Mouse (Mus musculus) heart, embryonic 16.5 days (tissue): ENCODE results near the gene Smad3. TPM values are rescaled to one million over a fixed set of nuclear protein-coding genes. Genes with fewer than 3 reads are reported as not detected.

Experiments
- ATAC-seq: fragments of 200-750 bp; cut with Nextera tagmentation; replicated peaks from 2 replicates; pipeline ENCODE4 v1.8.0; 2017; ENCODE audit warnings: moderate number of reproducible peaks; ENCODE audit not compliant: insufficient read depth, low FRiP score; ENCODE audit errors: extremely low read depth
- H3K27ac ChIP-seq: fragments of 300-500 bp; sonication (generic); 2 replicates; pipeline ENCODE4 v1.5.1; 2014; ENCODE audit warnings: mild to moderate bottlenecking, low read length, control low read depth, moderate library complexity
- H3K27me3 ChIP-seq: fragments of 300-500 bp; sonication (generic); 2 replicates; pipeline ENCODE4 v1.6.1; 2014; ENCODE audit warnings: low read length, mixed read lengths; ENCODE audit not compliant: control insufficient read depth, insufficient read depth
- H3K36me3 ChIP-seq: fragments of 300-500 bp; sonication (generic); 2 replicates; pipeline ENCODE4 v1.6.1; 2014; ENCODE audit not compliant: control insufficient read depth, insufficient read depth
- H3K4me1 ChIP-seq: fragments of 300-500 bp; sonication (generic); 2 replicates; pipeline ENCODE4 v1.6.1; 2014; ENCODE audit warnings: low read length, mixed read lengths; ENCODE audit not compliant: control insufficient read depth, insufficient read depth
- H3K4me2 ChIP-seq: fragments of 300-500 bp; sonication (generic); 2 replicates; pipeline ENCODE4 v1.6.1; 2014; ENCODE audit warnings: low read depth, mild to moderate bottlenecking, control low read depth, low read length
- H3K4me3 ChIP-seq: fragments of 300-500 bp; sonication (generic); 2 replicates; pipeline ENCODE4 v1.5.1; 2014; ENCODE audit warnings: mild to moderate bottlenecking, control low read depth, low read length
- H3K9ac ChIP-seq: fragments of 300-500 bp; sonication (generic); 2 replicates; pipeline ENCODE4 v1.6.1; 2014; ENCODE audit warnings: low read length, control low read depth
- H3K9me3 ChIP-seq: fragments of 300-500 bp; sonication (generic); replicated peaks from 2 replicates; pipeline ENCODE4 v1.6.1; 2016; ENCODE audit warnings: low read length; ENCODE audit not compliant: control insufficient read depth
- WGBS: fragments of 180-500 bp; shearing (Covaris S2); extraction: QIAGEN DNeasy Blood & Tissue Kit; methylation state at CpG from one replicate; pipeline ENCODE4 v1.1.7; 2014; 5-methylcytosine and 5-hydroxymethylcytosine counted together
- polyA plus RNA-seq: library from polyadenylated mRNA; unstranded; fragments of >200 nt; fragmentation: Nextera tagmentation; extraction: Ambion mirVana; gene quantifications from 2 replicates; pipeline ENCODE4 v1.2.1, GENCODE M21; 2015

The Smad3 gene
- polyA plus RNA-seq, 1 experiment from 2014 or later, result 12.5 TPM

- 0 out of 2 replicates have a peak, but pooled peaks cover 3% of the 10 kb centered on the region for H3K9me3 ChIP-seq
- no peak for ATAC-seq
- no peaks in the 10 kb centered on the region for H3K27me3 ChIP-seq
- peaks cover 36% of the 10 kb centered on the region for H3K4me1 ChIP-seq
- peaks cover 23% of the 10 kb centered on the region for H3K36me3 ChIP-seq
- WGBS, result 85% methylated on average over 11 of the region's 11 CpGs
- H3K27ac ChIP-seq, result no peak overlapping the region
- H3K9ac ChIP-seq, result no peak overlapping the region
- H3K4me2 ChIP-seq, result no peak overlapping the region
- no peak overlapping the region for H3K4me3 ChIP-seq
Measured at GRCm38 (mm10) chr9:63614018-63614985, 143.5 kb downstream of the Smad3 start.

GRCm38 (mm10) chr9:63613569-63613968, 144.2 kb downstream of the Smad3 start:
- H3K4me2 ChIP-seq, result 0 out of 2 replicates have a peak overlapping the region, but pooled peaks have one; percentile 7

GRCm38 (mm10) chr9:63612565-63613515, 145.0 kb downstream of the Smad3 start:
- ATAC-seq, result no peak
- Histone ChIP-seq H3K27ac (no peak overlapping the region), H3K9me3 (0 out of 2 replicates have a peak, but pooled peaks cover 3% of the 10 kb centered on the region), H3K4me2 (0 out of 2 replicates have a peak overlapping the region, but pooled peaks have one; percentile 7), H3K4me1 (peaks cover 41% of the 10 kb centered on the region), H3K27me3 (no peaks in the 10 kb centered on the region), H3K4me3 (no peak overlapping the region), H3K9ac (no peak overlapping the region), H3K36me3 (peaks cover 12% of the 10 kb centered on the region)
- 51% methylated on average over 16 of the region's 16 CpGs for WGBS

More at GRCm38 (mm10) chr9:63613569-63613968, 144.2 kb downstream of the Smad3 start:
- 0 out of 2 replicates have a peak, but pooled peaks cover 3% of the 10 kb centered on the region for H3K9me3 ChIP-seq
- no peaks in the 10 kb centered on the region for H3K27me3 ChIP-seq
- no peak overlapping the region for H3K4me3 ChIP-seq
- H3K9ac ChIP-seq, result no peak overlapping the region
- no peak overlapping the region for H3K27ac ChIP-seq
- WGBS, result 31% methylated on average over 1 of the region's 1 CpGs
- no peak for ATAC-seq
- H3K4me1 ChIP-seq, result peaks cover 41% of the 10 kb centered on the region
- H3K36me3 ChIP-seq, result peaks cover 20% of the 10 kb centered on the region

- peak; percentile 54; the same call in 1 of the 2 replicates for ATAC-seq
- H3K4me2 ChIP-seq, result no peak overlapping the region
- 62% methylated on average over 5 of the region's 5 CpGs for WGBS
- peaks cover 41% of the 10 kb centered on the region for H3K4me1 ChIP-seq
- H3K9me3 ChIP-seq, result no peaks in the 10 kb centered on the region
- H3K9ac ChIP-seq, result no peak overlapping the region
- no peak overlapping the region for H3K4me3 ChIP-seq
- no peaks in the 10 kb centered on the region for H3K27me3 ChIP-seq
- H3K27ac ChIP-seq, result no peak overlapping the region
- H3K36me3 ChIP-seq, result peaks cover 5% of the 10 kb centered on the region
Measured at GRCm38 (mm10) chr9:63611967-63612366, 145.8 kb downstream of the Smad3 start.

GRCm38 (mm10) chr9:63610841-63611366, 146.9 kb downstream of the Smad3 start:
- no peaks in the 10 kb centered on the region for H3K36me3 ChIP-seq
- peak overlapping the region; percentile 0; the same call in 1 of the 2 replicates for H3K4me2 ChIP-seq
- H3K27me3 ChIP-seq, result no peaks in the 10 kb centered on the region
- H3K9ac ChIP-seq, result no peak overlapping the region
- peaks cover 41% of the 10 kb centered on the region for H3K4me1 ChIP-seq
- no peaks in the 10 kb centered on the region for H3K9me3 ChIP-seq
- peak overlapping the region; percentile 6 for H3K27ac ChIP-seq
- ATAC-seq, result peak; percentile 74
- WGBS, result 18% methylated on average over 13 of the region's 13 CpGs
- H3K4me3 ChIP-seq, result no peak overlapping the region

- WGBS, result 90% methylated on average over 6 of the region's 6 CpGs
- Histone ChIP-seq H3K9me3 (no peaks in the 10 kb centered on the region), H3K4me1 (peaks cover 43% of the 10 kb centered on the region), H3K4me2 (no peak overlapping the region), H3K9ac (no peak overlapping the region), H3K36me3 (no peaks in the 10 kb centered on the region), H3K27me3 (no peaks in the 10 kb centered on the region), H3K4me3 (no peak overlapping the region), H3K27ac (no peak overlapping the region)
- ATAC-seq, result no peak
Measured at GRCm38 (mm10) chr9:63610231-63610630, 147.6 kb downstream of the Smad3 start.

- Histone ChIP-seq H3K27me3 (no peaks in the 10 kb centered on the region), H3K27ac (no peak overlapping the region), H3K9me3 (no peaks in the 10 kb centered on the region), H3K4me3 (no peak overlapping the region), H3K9ac (no peak overlapping the region), H3K4me2 (no peak overlapping the region), H3K4me1 (peaks cover 43% of the 10 kb centered on the region), H3K36me3 (no peaks in the 10 kb centered on the region)
- no peak for ATAC-seq
- 96% methylated on average over 2 of the region's 2 CpGs for WGBS
Measured at GRCm38 (mm10) chr9:63609776-63610175, 148.0 kb downstream of the Smad3 start.

- Histone ChIP-seq H3K9ac (no peak overlapping the region), H3K4me1 (peaks cover 44% of the 10 kb centered on the region), H3K27me3 (no peaks in the 10 kb centered on the region), H3K9me3 (no peaks in the 10 kb centered on the region), H3K4me2 (no peak overlapping the region), H3K4me3 (no peak overlapping the region), H3K27ac (no peak overlapping the region), H3K36me3 (no peaks in the 10 kb centered on the region)
- ATAC-seq, result no peak
- WGBS, result 69% methylated on average over 8 of the region's 8 CpGs
Measured at GRCm38 (mm10) chr9:63609246-63609645, 148.5 kb downstream of the Smad3 start.
